Mouse (Mus musculus) left cerebral cortex, postnatal 25 days (tissue): ENCODE measurements around the gene C2cd3. TPM values are rescaled to one million over a fixed set of nuclear protein-coding genes. Genes with fewer than 3 reads are reported as not detected.
A peak's percentile ranks its signal among the peaks of the same experiment; 100 is the strongest.

Source experiments
- DNase-seq, 2 experiments: peaks; one replicate each; pipeline ENCODE4 v3.0.0; 2022; ENCODE audit warnings: low spot score in 2 of 2, mixed read lengths in 1 of 2
- intact Hi-C: fragments of 180-260 bp; cut with DNase I; formaldehyde crosslinking; loops from one replicate; pipeline ENCODE4 v1.15.1; 2025
- total RNA-seq, 2 experiments: library from RNA; stranded (reverse); gene quantifications; 2 replicates each; pipeline ENCODE4 v1.2.3; 2021

C2cd3 gene
- total RNA-seq, 2 experiments from 2014 or later = 20.4 to 21.5 TPM

DNA sequence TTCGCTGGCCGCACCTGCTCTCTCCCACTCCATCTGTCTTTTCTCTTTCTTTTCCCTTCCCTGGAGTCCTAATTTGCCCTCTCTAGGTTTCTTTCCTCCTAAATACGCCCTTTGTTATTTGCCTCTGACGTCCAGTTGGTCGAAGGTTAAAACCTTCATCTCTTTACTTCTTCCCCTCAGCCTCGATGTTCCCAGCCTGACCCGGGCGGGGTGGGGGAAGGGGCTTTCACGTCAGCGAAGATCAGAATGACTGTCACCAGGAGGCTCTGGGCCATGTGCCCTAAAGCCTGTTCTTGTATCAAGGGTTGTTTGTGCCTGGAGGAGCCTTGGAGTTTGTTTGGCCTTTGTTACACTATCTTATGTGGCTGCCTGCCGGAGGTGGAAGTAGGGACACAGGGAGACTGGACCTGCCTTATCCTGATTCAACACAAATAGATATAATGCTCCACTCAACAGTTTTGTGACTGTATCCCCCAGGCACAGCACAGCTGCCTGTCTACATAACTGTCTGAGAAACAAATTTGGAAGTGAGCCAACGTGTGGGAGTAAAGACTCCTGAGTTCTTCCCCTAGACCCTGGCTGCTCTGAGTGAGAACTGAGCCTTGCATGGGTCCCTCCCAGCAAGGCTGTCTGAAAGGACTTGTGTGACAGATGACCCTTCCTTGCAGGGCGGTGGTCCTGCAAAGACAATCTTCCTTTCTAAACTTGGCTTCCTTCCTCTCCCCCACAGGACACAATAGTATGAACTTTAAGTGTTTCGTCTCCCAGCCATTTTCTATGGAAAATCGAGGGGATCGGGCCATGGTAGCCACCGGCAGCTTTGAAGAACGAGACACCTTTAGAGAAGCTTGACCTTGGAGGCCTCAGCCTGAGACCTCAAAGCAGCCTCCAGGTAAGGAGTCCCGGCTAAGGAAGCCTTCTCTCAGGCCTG is 121.7 kb downstream of the C2cd3 start:
- DNase-seq = peak in 1 of 2 experiments; percentile 44

GRCm38 (mm10) chr7:100494415-100494831 is 122.4 kb downstream of the C2cd3 start:
- intact Hi-C loops = no loop called here

More for the DNA sequence above, 121.7 kb downstream of the C2cd3 start:
- intact Hi-C loops = no loop called here

DNA sequence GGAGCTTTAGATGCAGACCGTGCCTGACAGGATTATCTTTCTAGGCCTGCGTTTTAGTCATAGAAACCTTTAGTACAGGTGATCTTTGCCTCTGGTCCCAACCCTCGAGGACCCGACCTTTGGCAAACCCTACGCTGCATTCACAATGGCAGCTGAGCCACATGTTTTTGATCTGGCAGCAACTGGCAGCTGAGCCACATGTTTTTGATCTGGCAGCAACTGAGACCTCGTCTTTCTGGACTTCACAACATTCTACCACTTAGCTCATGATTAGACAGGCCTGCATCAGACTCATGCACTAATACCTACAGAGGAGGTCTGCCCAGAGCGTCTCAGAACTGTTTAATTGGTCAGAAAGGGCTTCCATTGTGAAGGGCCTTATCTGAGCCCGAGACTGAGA is 123.0 kb downstream of the C2cd3 start:
- DNase-seq = no peak
- intact Hi-C loops = loop anchor here (5.0 kb wide), 1 partner anchor 68 kb away; no protein-coding TSS in a partner anchor

More at GRCm38 (mm10) chr7:100494415-100494831, 122.4 kb downstream of the C2cd3 start:
- DNase-seq = no peak

GRCm38 (mm10) chr7:100495581-100496251 is 123.7 kb downstream of the C2cd3 start:
- intact Hi-C loops = loop anchor here (5.0 kb wide), 1 partner anchor 68 kb away; no protein-coding TSS in a partner anchor
- DNase-seq = peak; percentile 62 to 83

- intact Hi-C loops = loop anchor here (5.0 kb wide), 1 partner anchor 69 kb away; no protein-coding TSS in a partner anchor
- no peak for DNase-seq
Observed at GRCm38 (mm10) chr7:100496371-100496770, 124.3 kb downstream of the C2cd3 start.

DNA sequence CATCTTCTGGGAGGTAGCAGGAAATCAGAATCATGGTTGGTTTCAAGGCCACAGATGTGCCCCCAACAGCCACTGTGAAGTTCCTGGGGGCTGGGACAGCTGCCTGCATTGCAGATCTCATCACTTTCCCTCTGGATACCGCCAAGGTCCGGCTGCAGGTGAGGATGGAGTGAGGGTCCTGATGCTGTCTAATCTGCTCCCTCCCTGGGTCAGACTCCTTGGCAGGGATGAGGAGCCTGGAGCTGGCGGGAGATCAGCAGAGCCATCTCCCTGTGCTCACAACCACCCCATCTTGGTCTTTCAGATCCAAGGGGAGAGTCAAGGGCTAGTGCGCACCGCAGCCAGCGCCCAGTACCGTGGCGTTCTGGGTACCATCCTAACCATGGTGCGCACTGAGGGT is 124.8 kb downstream of the C2cd3 start:
- intact Hi-C loops = loop anchor here (5.0 kb wide), 1 partner anchor 69 kb away; no protein-coding TSS in a partner anchor
- DNase-seq = no peak

GRCm38 (mm10) chr7:100497402-100497801 is 125.4 kb downstream of the C2cd3 start:
- intact Hi-C loops = loop anchor here (5.0 kb wide), 1 partner anchor 70 kb away; no protein-coding TSS in a partner anchor
- DNase-seq = no peak

- DNase-seq = no peak
- intact Hi-C loops = loop anchor here (5.0 kb wide), 1 partner anchor 71 kb away; no protein-coding TSS in a partner anchor
Observed at GRCm38 (mm10) chr7:100497982-100498381, 125.9 kb downstream of the C2cd3 start.

GRCm38 (mm10) chr7:100499465-100499864 is 127.4 kb downstream of the C2cd3 start:
- intact Hi-C loops = loop anchor here (5.0 kb wide), 1 partner anchor 72 kb away; no protein-coding TSS in a partner anchor
- DNase-seq = no peak

DNA sequence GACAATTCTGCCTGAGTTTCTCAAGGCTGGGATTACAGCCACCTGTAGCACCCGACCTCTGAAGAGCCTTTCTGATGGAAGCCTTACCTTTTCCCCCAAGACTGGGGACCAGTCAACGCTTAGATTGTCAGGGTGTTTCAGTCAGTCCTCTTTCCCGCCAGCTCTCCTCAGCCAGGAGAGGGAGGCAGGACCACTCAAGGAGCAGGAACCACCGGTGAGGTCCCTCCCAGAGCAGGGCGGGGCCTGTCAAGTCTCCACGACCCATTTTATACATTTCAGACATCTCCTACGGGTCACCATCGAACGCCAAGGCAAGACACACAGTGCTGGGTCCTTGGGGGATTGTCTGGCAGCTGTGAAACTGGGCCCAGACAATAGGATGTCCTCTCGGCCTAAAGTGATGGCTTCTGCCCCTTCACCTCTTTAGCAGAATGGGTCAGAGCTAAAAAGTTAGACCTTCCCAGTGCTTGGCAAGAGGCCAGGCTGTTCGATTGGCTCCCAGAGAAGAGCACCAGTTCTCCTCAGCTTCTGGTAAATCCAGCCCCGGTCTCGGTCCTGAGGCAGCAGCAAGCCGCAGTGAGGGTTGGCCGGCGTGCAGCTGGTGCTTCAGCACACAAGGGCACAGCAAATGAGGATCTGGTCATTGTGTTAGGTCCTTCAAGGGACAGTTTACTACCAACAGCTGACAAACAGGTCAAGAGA is 128.4 kb downstream of the C2cd3 start:
- intact Hi-C loops = no loop called here
- DNase-seq = no peak

DNA sequence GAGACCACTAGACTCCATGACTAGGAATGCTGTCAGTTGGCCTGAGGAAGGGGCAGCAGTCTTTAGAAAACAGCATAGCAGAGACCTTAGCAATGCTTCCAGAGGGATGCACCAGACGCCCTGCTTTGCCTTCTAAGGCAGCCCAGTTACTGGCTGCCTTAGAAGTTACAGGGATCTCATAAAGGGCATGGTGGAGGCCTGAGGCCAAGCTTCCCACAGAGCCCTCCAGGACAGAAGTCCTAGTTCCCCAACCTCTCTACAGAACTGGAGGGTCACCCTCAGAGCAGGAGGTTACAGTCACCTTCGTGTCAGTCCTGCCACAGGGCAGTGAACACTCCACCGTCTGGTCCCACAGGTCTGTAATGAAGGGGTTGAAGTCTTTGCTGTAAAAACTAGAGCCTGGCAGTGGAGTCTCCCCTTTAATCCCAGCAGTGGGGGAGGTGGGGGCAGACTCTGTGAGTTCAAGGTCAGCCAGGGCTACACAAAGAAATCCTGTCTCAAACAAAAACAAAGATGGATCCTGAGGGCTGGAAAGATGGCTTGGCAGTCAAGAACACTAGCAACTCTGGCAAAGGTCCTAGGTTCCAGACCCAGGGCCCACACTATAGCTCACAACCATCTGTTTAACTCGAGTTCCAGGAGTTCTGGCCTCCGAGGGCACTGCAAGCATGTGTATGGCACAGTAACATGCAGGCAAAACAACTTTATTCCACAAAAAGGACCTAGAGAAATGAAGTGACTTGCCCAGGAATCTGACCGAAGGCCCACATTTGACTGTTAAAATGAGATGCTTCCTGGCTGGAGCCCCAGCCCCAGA is 129.2 kb downstream of the C2cd3 start:
- no peak for DNase-seq
- intact Hi-C loops = no loop called here

- intact Hi-C loops = no loop called here
- no peak for DNase-seq
Observed at GRCm38 (mm10) chr7:100501844-100502373, 129.9 kb downstream of the C2cd3 start.

DNA sequence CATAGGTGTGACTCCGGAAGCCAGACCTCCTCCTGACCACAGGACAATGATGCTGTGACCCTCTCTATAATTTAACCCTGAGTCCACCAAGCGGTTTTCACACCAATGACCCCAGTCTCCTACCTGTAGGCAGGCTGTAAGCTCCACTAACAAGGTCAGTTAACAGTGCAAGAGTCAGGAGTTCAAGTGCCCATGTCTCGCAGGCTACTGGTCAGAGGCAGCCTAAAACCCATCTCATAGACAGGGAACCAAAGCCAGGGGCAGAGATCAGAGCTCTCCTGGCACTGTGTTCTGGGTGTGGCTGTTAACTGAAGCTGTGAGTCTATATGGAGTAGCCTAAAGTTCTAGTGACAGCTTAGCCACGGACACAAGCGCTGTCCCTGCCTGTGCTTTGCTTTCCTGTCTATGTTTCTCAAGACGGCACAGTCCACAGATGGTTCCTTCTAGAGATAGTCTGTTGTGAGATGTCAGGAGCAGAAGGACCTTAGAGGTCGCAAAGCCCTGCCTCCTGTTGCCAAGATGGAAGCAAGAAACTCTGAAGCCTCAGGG is 130.4 kb downstream of the C2cd3 start:
- no peak for DNase-seq
- intact Hi-C loops = no loop called here

GRCm38 (mm10) chr7:100503076-100503475 is 131.0 kb downstream of the C2cd3 start:
- intact Hi-C loops = no loop called here
- DNase-seq = no peak

DNA sequence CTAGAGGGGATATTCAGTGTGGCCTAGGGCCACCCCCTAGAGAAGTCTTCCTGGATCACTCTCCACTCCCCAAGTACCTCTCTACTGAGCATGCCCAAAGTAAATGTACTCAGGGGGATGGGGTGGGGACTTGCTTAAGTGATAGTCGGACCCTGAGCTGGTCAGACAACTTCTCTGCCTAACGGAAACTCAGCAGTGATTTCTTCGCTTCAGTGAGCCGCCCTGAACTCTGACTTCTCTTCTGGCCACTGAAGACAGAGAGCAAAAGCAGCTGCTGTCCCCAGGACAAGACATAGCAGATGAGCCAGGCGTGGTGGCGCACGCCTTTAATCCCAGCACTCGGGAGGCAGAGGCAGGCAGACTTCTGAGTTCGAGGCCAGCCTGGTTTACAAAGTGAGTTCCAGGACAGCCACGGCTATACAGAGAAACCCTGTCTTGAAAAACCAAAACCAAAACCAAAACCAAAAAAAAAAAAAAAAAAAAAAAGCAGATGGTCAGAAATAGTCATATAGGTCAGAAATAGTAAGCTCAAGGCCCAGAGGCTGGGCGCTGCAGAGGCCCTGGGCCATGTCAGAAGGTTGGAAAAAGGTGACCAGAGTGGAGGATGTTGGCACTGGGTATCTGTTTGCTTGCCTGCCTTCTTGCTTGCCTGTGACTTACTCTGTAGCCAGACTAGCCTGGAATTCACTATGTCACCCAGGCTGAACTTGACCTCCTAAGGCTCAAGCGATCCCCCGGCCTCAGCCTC is 132.9 kb downstream of the C2cd3 start:
- intact Hi-C loops = no loop called here
- DNase-seq = no peak

- intact Hi-C loops = no loop called here
Observed at GRCm38 (mm10) chr7:100506494-100506893, 134.5 kb downstream of the C2cd3 start.

DNA sequence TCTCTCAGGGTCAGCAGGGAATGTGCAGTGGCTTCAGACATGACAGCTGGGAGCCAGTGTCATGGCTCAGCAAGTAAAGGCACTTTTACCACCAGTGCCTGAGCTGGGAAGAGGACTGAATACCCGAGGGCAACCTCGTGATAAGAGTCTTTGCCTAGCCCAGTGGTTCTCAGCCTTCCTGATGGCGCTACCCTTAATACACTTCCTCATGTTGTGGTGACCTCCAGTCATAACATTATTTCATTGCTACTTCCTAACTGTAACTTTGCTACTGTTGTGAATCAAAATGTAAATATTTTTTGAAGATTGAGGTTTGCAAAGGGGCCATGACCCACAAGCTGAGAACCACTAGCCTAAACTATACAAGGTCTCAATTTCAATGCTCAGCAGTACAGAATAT is 136.6 kb downstream of the C2cd3 start:
- intact Hi-C loops = no loop called here
- DNase-seq = no peak

More at GRCm38 (mm10) chr7:100506494-100506893, 134.5 kb downstream of the C2cd3 start:
- DNase-seq = no peak
